Mouse (Mus musculus): ENCODE results near the gene Rasgrf2. TPM values are rescaled to one million over a fixed set of nuclear protein-coding genes. Genes with fewer than 3 reads are reported as not detected.

The Rasgrf2 gene
- polyA plus RNA-seq, 1 experiment from 2014 or later = not detected

DNA sequence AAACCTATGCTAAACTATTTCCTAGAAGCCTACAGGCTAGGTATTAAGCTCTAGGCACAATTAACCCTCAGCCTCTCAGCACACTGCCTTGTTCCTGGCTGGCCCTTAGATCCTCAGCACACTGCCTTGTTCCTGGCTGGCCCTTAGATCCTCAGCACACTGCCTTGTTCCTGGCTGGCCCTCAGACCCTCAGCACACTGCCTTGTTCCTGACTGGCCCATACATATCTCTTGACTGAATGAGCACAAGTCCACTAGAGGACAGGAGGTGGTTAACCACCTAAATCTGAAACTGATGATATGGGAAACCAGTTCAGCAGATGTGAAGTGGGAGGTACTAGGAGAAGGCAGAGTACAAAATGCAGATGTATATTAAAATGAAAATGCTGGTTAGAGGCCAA, 219.8 kb downstream of the Rasgrf2 start:
- Histone ChIP-seq H3K27me3 (no peaks in the 10 kb centered on the region), H3K9ac (replicated peaks) (no peak overlapping the region), H3K4me1 (replicated peaks) (peaks cover 14% of the 10 kb centered on the region), H3K4me2 (no peak overlapping the region), H3K4me3 (replicated peaks) (no peak overlapping the region), H3K9me3 (no peaks in the 10 kb centered on the region), H3K27ac (no peak overlapping the region), H3K36me3 (no peaks in the 10 kb centered on the region)
- ATAC-seq (ENCODE audit: insufficient number of reproducible peaks, insufficient read depth, low FRiP score, low TSS enrichment, low read depth) = no peak

DNA sequence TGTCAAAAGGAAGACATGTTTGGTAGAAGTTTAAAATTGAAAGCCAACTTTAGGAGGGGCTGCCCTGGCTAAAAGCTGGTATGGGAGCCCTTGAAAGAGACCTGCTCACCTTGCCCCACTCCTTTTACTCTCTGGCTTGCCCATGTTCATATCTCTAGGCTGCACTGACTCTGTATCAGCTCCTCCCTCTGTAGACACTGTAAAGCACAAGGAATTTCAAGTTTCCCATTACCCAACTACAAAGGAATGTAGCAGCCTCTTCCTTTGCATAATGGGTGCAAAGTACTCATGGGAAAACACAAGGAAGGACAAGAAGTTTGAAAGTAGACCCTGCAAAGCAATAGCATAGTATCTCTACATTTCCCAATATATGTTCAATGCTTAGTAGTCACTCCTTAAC, 220.2 kb downstream of the Rasgrf2 start:
- Histone ChIP-seq H3K27me3 (no peaks in the 10 kb centered on the region), H3K36me3 (no peaks in the 10 kb centered on the region), H3K4me1 (replicated peaks) (peaks cover 11% of the 10 kb centered on the region), H3K27ac (no peak overlapping the region), H3K4me2 (no peak overlapping the region), H3K9me3 (no peaks in the 10 kb centered on the region), H3K9ac (replicated peaks) (no peak overlapping the region), H3K4me3 (replicated peaks) (no peak overlapping the region)
- no peak for ATAC-seq (ENCODE audit: insufficient number of reproducible peaks, insufficient read depth, low FRiP score, low TSS enrichment, low read depth)

DNA sequence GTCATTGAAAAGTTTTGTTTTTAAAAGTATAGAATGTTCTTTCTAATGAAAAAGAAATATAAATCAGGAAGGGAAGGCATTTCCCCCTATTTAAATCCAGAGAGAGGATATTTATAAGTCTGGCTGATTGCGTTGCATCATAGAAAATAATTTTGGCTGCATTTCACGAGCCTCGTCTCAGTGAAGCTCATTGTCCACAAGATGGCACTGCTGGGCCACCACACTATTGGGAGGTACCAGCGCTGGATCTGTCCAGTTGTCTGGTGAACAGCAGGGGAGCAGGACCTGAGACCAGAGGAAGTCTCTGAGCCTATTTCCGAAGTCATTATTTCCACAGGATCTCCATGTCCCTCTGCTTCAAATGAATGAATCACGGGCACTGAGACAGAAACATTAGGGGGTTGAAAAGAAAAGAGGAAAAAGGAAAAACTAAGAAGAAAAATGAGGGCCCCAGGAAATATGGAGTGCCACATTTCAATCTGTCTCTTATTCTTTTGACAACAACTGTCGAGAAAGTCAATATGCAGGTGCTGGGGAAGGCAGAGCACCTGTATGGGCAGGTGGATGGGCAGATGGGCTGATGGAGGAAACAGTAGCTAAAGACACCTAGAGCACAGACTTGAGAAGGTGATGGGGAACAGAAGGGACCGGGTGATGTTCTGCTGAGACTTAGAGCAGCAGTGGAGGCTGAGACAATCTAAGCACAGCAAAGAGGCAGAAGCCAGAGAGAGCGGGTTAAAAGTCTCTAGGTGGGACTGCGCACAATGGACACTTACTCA, 223.1 kb downstream of the Rasgrf2 start:
- no peak overlapping the region for H3K27ac ChIP-seq
- H3K4me2 ChIP-seq = no peak overlapping the region
- ATAC-seq (ENCODE audit: insufficient number of reproducible peaks, insufficient read depth, low FRiP score, low TSS enrichment, low read depth) = 0 out of 2 replicates have a peak, but pooled peaks have one; percentile 51
- no peaks in the 10 kb centered on the region for H3K9me3 ChIP-seq
- H3K4me1 ChIP-seq (replicated peaks) = no peaks in the 10 kb centered on the region
- 44% methylated on average over 10 of the region's 10 CpGs for WGBS
- no peaks in the 10 kb centered on the region for H3K36me3 ChIP-seq
- H3K9ac ChIP-seq (replicated peaks) = no peak overlapping the region
- H3K27me3 ChIP-seq = no peaks in the 10 kb centered on the region
- no peak overlapping the region for H3K4me3 ChIP-seq (replicated peaks)

DNA sequence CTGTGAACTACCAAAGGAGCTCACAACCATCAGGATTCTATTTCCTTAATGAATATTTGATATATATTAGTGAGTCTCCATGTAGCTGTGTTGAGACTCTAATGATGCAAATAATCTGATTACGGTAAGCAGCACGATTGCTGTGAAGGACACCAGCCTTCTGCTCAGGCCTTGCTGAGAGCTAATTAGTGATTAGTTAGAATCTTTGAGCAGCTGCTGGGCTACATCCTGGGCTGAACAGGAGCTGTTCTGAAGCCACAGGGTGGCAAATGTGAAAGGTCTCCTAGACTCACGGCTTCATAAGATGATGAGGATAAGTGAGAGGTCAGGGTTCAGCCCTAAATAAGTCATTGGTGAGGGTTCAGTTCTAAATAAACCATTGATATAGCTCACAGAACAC, 225.1 kb downstream of the Rasgrf2 start:
- no peak for ATAC-seq (ENCODE audit: insufficient number of reproducible peaks, insufficient read depth, low FRiP score, low TSS enrichment, low read depth)

DNA sequence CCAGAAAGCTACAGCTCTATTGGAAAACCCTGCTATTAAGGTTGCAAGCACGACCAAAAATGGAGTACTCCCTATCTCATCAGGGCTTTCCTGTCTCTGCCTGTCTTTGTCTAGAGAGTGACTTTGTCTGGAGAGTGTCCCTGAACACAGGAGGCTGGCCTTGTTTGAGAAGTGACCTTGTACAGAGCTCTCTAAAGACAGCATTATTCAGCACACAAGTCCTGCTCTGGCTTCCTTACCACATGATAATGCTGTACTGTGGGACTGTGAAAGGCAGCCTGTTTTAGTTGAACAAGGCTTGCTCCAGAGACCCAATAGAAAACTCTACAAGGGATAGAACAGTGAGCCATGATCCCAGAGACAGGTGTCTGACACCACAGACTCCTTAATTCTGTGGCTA, 235.0 kb downstream of the Rasgrf2 start:
- 68% methylated on average over 1 of the region's 1 CpGs for WGBS

More for the DNA sequence above, 225.1 kb downstream of the Rasgrf2 start:
- Histone ChIP-seq H3K9ac (replicated peaks) (no peak overlapping the region), H3K27me3 (no peaks in the 10 kb centered on the region), H3K36me3 (no peaks in the 10 kb centered on the region), H3K9me3 (no peaks in the 10 kb centered on the region), H3K4me1 (replicated peaks) (no peaks in the 10 kb centered on the region), H3K4me3 (replicated peaks) (no peak overlapping the region), H3K4me2 (no peak overlapping the region), H3K27ac (no peak overlapping the region)
- 60% methylated on average over 3 of the region's 3 CpGs for WGBS

DNA sequence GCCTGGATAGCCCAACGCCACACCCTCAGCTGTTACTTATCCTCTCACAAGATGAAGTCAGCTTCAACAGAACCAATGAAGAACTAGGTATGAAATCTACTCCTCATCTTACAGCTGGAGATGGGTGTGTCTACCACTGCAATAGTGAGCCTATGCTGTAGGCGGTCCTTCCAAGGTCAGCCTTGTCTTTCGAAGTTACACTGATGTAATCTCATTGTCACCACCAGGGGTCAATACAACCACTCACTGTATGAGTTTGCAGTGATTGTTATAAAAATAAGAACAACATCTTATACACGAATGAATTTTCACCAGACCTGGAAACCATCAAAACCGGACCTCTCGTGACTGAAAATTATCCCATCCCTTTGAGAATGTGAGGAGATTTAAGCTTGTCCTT, 238.3 kb downstream of the Rasgrf2 start:
- Histone ChIP-seq H3K36me3 (no peaks in the 10 kb centered on the region), H3K9ac (replicated peaks) (no peak overlapping the region), H3K4me1 (replicated peaks) (no peaks in the 10 kb centered on the region), H3K9me3 (no peaks in the 10 kb centered on the region), H3K4me2 (no peak overlapping the region), H3K4me3 (replicated peaks) (no peak overlapping the region), H3K27me3 (no peaks in the 10 kb centered on the region), H3K27ac (no peak overlapping the region)
- 80% methylated on average over 6 of the region's 6 CpGs for WGBS
- ATAC-seq (ENCODE audit: insufficient number of reproducible peaks, insufficient read depth, low FRiP score, low TSS enrichment, low read depth) = no peak

More for the DNA sequence above, 235.0 kb downstream of the Rasgrf2 start:
- Histone ChIP-seq H3K4me1 (replicated peaks) (no peaks in the 10 kb centered on the region), H3K4me2 (no peak overlapping the region), H3K27me3 (no peaks in the 10 kb centered on the region), H3K27ac (no peak overlapping the region), H3K4me3 (replicated peaks) (no peak overlapping the region), H3K9me3 (no peaks in the 10 kb centered on the region), H3K36me3 (no peaks in the 10 kb centered on the region), H3K9ac (replicated peaks) (no peak overlapping the region)
- ATAC-seq (ENCODE audit: insufficient number of reproducible peaks, insufficient read depth, low FRiP score, low TSS enrichment, low read depth) = no peak

DNA sequence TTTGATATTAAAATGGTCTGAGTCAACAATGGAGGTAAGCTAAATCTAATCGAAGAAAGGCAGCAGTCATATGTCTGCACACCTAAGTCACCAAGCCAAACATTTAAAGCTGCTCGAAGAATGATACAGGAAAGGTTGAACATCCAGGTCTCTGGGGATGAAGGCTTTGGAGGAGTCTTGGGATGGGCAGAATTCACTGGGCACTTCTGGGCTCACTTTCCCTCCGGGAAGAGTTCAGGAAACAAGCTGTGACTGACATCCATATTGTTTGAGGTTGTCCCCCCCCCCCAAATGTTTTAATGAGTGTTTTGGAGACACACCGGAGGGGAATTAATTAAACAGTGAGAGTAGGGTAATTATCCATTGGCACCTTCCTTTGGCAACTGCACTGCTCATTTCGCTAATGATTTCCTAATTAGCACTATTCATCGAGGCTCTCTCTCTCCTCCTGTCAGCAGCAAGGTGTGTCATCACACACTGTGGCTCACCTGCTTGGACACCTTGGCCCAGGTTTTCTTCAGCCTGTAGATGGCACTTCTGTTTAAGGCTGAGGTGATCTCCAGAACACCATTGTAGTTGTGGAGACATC, 241.3 kb downstream of the Rasgrf2 start:
- no peaks in the 10 kb centered on the region for H3K36me3 ChIP-seq
- no peaks in the 10 kb centered on the region for H3K9me3 ChIP-seq
- H3K4me1 ChIP-seq (replicated peaks) = no peaks in the 10 kb centered on the region
- H3K4me2 ChIP-seq = no peak overlapping the region
- H3K27ac ChIP-seq = no peak overlapping the region
- no peaks in the 10 kb centered on the region for H3K27me3 ChIP-seq
- no peak overlapping the region for H3K9ac ChIP-seq (replicated peaks)
- no peak overlapping the region for H3K4me3 ChIP-seq (replicated peaks)
- WGBS = 75% methylated on average over 6 of the region's 6 CpGs
- no peak for ATAC-seq (ENCODE audit: insufficient number of reproducible peaks, insufficient read depth, low FRiP score, low TSS enrichment, low read depth)

DNA sequence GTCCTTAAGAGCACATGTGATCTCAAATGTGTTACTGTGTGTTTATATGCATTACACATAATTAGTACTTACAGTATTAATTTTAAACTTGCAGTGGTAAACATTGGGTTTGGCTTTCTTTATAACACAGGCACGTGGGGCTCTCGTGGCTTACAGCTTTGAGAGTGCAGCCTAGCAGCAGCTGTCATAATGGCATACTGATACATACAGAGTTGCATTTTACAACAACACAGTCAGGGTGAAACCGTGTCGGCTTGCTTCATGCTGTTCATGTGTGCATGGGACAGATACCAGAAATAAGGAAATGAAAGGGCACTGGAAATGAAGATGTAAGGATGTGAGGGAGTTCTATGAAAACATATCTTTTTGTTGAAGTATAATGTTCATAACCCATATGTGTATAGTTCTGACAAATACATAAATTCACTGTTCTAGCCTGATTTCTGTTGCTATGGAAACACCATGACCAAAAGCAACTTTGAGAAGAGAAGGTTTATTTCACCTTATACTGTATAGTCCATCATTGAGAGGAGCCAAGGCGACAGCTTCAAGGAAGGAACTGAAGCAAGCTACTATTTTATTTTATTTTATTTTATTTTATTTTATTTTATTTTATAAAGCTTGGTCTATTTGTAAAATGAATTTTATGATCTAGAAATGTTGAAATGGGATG, 246.6 kb downstream of the Rasgrf2 start:
- Histone ChIP-seq H3K4me3 (replicated peaks) (no peak overlapping the region), H3K27me3 (no peaks in the 10 kb centered on the region), H3K9me3 (no peaks in the 10 kb centered on the region), H3K4me1 (replicated peaks) (no peaks in the 10 kb centered on the region), H3K36me3 (no peaks in the 10 kb centered on the region), H3K9ac (replicated peaks) (no peak overlapping the region), H3K27ac (no peak overlapping the region), H3K4me2 (no peak overlapping the region)
- 89% methylated on average over 5 of the region's 5 CpGs for WGBS
- no peak for ATAC-seq (ENCODE audit: insufficient number of reproducible peaks, insufficient read depth, low FRiP score, low TSS enrichment, low read depth)

DNA sequence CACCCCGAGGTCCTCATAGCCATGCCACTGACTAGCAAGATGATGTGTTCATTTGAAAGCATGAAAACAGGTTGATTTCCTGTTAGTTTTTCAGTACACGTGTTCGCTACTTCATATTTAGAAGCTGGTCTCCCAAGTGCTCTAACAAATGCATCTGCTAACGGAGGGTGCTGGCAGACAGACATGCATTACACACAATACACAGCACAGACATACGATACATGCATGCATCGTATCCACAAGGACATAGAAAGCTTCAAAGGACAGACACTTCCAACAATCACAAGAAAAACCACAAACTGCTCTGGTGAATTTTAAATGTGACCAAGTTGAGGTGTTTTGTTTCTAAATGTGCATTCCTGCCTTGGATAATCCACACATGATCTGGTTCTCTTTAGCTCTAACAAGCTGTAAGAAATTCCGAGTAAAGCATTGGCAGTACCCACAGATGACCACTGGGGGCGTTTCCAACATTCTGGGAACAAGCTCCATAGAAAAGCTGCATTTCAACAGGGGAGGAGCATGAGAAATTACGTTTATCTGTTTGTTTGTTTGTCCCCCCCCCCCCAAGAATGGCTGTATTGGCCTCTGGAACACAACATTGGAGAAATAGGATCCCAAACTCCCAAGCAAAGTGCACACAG, 249.5 kb downstream of the Rasgrf2 start:
- Histone ChIP-seq H3K9ac (replicated peaks) (no peak overlapping the region), H3K36me3 (no peaks in the 10 kb centered on the region), H3K9me3 (no peaks in the 10 kb centered on the region), H3K4me1 (replicated peaks) (no peaks in the 10 kb centered on the region), H3K4me3 (replicated peaks) (no peak overlapping the region), H3K27me3 (no peaks in the 10 kb centered on the region), H3K4me2 (no peak overlapping the region), H3K27ac (no peak overlapping the region)
- no peak for ATAC-seq (ENCODE audit: insufficient number of reproducible peaks, insufficient read depth, low FRiP score, low TSS enrichment, low read depth)
- WGBS = 59% methylated on average over 9 of the region's 9 CpGs

DNA sequence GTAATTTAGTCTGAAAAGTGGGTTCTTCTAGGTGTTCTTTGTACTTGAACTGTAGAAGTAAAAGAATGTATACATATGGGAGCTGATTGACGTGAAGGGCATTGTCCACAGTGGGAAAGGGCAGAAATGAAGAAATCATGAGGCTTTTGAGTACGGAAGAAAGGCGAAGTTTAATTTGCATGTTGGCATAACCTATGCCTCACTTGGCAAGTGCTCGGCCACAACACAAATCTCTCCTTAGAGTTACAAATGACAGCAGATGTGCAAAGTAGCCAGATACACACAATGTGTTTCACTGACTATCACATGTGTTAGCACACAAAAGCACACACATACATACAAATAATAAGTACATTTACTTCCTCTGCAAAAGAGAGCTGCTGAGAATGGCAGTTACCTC, 251.2 kb downstream of the Rasgrf2 start:
- Histone ChIP-seq H3K9me3 (no peaks in the 10 kb centered on the region), H3K27me3 (no peaks in the 10 kb centered on the region), H3K4me1 (replicated peaks) (no peaks in the 10 kb centered on the region), H3K4me3 (replicated peaks) (no peak overlapping the region), H3K27ac (no peak overlapping the region), H3K9ac (replicated peaks) (no peak overlapping the region), H3K36me3 (no peaks in the 10 kb centered on the region), H3K4me2 (no peak overlapping the region)
- 92% methylated on average over 4 of the region's 4 CpGs for WGBS
- ATAC-seq (ENCODE audit: insufficient number of reproducible peaks, insufficient read depth, low FRiP score, low TSS enrichment, low read depth) = no peak

DNA sequence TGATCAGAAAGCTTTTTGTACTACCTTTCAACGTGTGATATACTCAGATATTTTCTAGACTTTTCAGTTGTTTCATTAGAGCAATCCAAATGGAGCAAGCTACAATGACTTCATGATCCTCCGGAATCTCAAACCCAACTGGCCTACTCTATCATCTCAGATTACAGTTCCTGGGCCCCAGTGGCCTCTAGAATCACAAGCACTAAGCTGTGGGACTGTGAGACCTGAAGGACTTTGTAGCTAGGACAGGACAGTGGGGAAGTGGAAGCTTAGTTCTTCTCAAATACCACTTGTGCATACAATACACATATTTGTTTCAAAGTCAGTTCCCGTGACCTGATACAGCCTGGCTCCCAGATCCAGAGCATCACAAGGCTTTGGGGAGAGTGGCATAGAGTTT, 253.5 kb downstream of the Rasgrf2 start:
- Histone ChIP-seq H3K4me2 (no peak overlapping the region), H3K9ac (replicated peaks) (no peak overlapping the region), H3K4me1 (replicated peaks) (no peaks in the 10 kb centered on the region), H3K27me3 (no peaks in the 10 kb centered on the region), H3K36me3 (no peaks in the 10 kb centered on the region), H3K4me3 (replicated peaks) (no peak overlapping the region), H3K9me3 (no peaks in the 10 kb centered on the region), H3K27ac (no peak overlapping the region)
- no peak for ATAC-seq (ENCODE audit: insufficient number of reproducible peaks, insufficient read depth, low FRiP score, low TSS enrichment, low read depth)
- 80% methylated on average over 3 of the region's 3 CpGs for WGBS
